Mouse (Mus musculus): Measurements from ENCODE around the gene Minos1. TPM values are rescaled to one million over a fixed set of nuclear protein-coding genes. Genes with fewer than 3 reads are reported as not detected.
A peak's percentile ranks its signal among the peaks of the same experiment; 100 is the strongest.

The Minos1 gene
- polyA plus RNA-seq, 1 experiment from 2014 or later, result 477 TPM

DNA sequence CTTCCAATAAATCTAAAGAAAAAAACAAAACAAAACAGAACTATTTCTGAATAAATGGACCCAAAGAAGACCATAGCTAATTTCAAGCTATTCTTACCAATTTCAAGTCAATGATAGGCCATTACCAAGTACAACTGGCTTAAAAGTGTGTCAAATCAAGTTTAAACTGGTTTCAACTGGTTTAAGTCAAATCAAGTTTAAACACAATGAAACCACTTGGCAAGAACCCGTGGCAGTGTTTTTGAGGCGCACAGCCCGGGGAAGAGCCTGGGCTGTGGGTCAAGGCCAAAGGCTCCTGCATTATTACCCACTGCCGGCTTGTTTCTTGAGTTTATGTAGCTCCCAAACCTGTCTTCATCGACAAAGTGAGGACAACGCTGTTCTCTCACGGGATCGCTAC lies 30.6 kb downstream of the Minos1 start:
- Histone ChIP-seq H3K4me2 (replicated peaks; ENCODE audit: low read depth, low read length) (no peak overlapping the region), H3K36me3 (ENCODE audit: control insufficient read depth, insufficient read depth, low read length) (peaks cover 24% of the 10 kb centered on the region; the same call in 1 of the 2 replicates), H3K9ac (replicated peaks; ENCODE audit: low read depth, low read length) (no peak overlapping the region), H3K27ac (ENCODE audit: low read length) (no peak overlapping the region), H3K9me3 (ENCODE audit: control insufficient read depth, low read depth, low read length) (no peaks in the 10 kb centered on the region), H3K4me1 (ENCODE audit: control insufficient read depth, insufficient read depth, low read length) (0 out of 2 replicates have a peak, but pooled peaks cover 3% of the 10 kb centered on the region), H3K27me3 (ENCODE audit: control insufficient read depth, insufficient read depth, low read length) (no peaks in the 10 kb centered on the region), H3K4me3 (ENCODE audit: low read depth, low read length) (no peak overlapping the region)
- ATAC-seq (ENCODE audit: insufficient number of reproducible peaks, insufficient read depth, low FRiP score, low read depth), result no peak
- WGBS, result 88% methylated on average over 8 of the region's 8 CpGs

- Histone ChIP-seq H3K27ac (ENCODE audit: low read length) (no peak overlapping the region), H3K27me3 (ENCODE audit: control insufficient read depth, insufficient read depth, low read length) (peaks cover 2% of the 10 kb centered on the region; the same call in 1 of the 2 replicates), H3K4me1 (ENCODE audit: control insufficient read depth, insufficient read depth, low read length) (peaks cover 9% of the 10 kb centered on the region; the same call in 1 of the 2 replicates), H3K9me3 (ENCODE audit: control insufficient read depth, low read depth, low read length) (0 out of 2 replicates have a peak, but pooled peaks cover 2% of the 10 kb centered on the region), H3K4me3 (ENCODE audit: low read depth, low read length) (no peak overlapping the region), H3K9ac (replicated peaks; ENCODE audit: low read depth, low read length) (no peak overlapping the region), H3K36me3 (ENCODE audit: control insufficient read depth, insufficient read depth, low read length) (no peaks in the 10 kb centered on the region; the same call in 1 of the 2 replicates), H3K4me2 (replicated peaks; ENCODE audit: low read depth, low read length) (no peak overlapping the region)
- WGBS, result 34% methylated on average over 5 of the region's 5 CpGs
- ATAC-seq (ENCODE audit: insufficient number of reproducible peaks, insufficient read depth, low FRiP score, low read depth), result peak; percentile 51; the same call in 1 of the 2 replicates
These were observed 34.7 kb downstream of the Minos1 start for GRCm38 (mm10) chr4:139096201-139096600.

GRCm38 (mm10) chr4:139095406-139095805 lies 35.5 kb downstream of the Minos1 start:
- ATAC-seq (ENCODE audit: insufficient number of reproducible peaks, insufficient read depth, low FRiP score, low read depth), result no peak
- no peak overlapping the region for H3K9ac ChIP-seq (replicated peaks; ENCODE audit: low read depth, low read length)
- peak overlapping the region; percentile 21; the same call in 1 of the 2 replicates for H3K27ac ChIP-seq (ENCODE audit: low read length)
- H3K9me3 ChIP-seq (ENCODE audit: control insufficient read depth, low read depth, low read length), result 0 out of 2 replicates have a peak, but pooled peaks cover 2% of the 10 kb centered on the region
- H3K27me3 ChIP-seq (ENCODE audit: control insufficient read depth, insufficient read depth, low read length), result peaks cover 2% of the 10 kb centered on the region; the same call in 1 of the 2 replicates
- H3K4me1 ChIP-seq (ENCODE audit: control insufficient read depth, insufficient read depth, low read length), result peaks cover 17% of the 10 kb centered on the region; the same call in 1 of the 2 replicates
- H3K4me2 ChIP-seq (replicated peaks; ENCODE audit: low read depth, low read length), result no peak overlapping the region
- no peaks in the 10 kb centered on the region for H3K36me3 ChIP-seq (ENCODE audit: control insufficient read depth, insufficient read depth, low read length)
- H3K4me3 ChIP-seq (ENCODE audit: low read depth, low read length), result no peak overlapping the region
- WGBS, result 19% methylated on average over 1 of the region's 1 CpGs

- peak overlapping the region; percentile 96 for H3K4me2 ChIP-seq (replicated peaks; ENCODE audit: low read depth, low read length)
- no peak for ATAC-seq (ENCODE audit: insufficient number of reproducible peaks, insufficient read depth, low FRiP score, low read depth)
- H3K9ac ChIP-seq (replicated peaks; ENCODE audit: low read depth, low read length), result no peak overlapping the region
- 24% methylated on average over 13 of the region's 13 CpGs for WGBS
- H3K4me3 ChIP-seq (ENCODE audit: low read depth, low read length), result peak overlapping the region; percentile 70
- peaks cover 17% of the 10 kb centered on the region; the same call in 1 of the 2 replicates for H3K4me1 ChIP-seq (ENCODE audit: control insufficient read depth, insufficient read depth, low read length)
- peaks cover 2% of the 10 kb centered on the region; the same call in 1 of the 2 replicates for H3K27me3 ChIP-seq (ENCODE audit: control insufficient read depth, insufficient read depth, low read length)
- H3K27ac ChIP-seq (ENCODE audit: low read length), result 0 out of 2 replicates have a peak overlapping the region, but pooled peaks have one; percentile 7
- H3K9me3 ChIP-seq (ENCODE audit: control insufficient read depth, low read depth, low read length), result 0 out of 2 replicates have a peak, but pooled peaks cover 2% of the 10 kb centered on the region
- H3K36me3 ChIP-seq (ENCODE audit: control insufficient read depth, insufficient read depth, low read length), result no peaks in the 10 kb centered on the region; the same call in 1 of the 2 replicates
These were observed 37.8 kb downstream of the Minos1 start for GRCm38 (mm10) chr4:139093196-139093530.

- H3K4me1 ChIP-seq (ENCODE audit: control insufficient read depth, insufficient read depth, low read length), result peaks cover 17% of the 10 kb centered on the region; the same call in 1 of the 2 replicates
- peak within 1 kb of the TSS; percentile 70 for H3K9ac ChIP-seq (replicated peaks; ENCODE audit: low read depth, low read length)
- peak within 1 kb of the TSS; percentile 69; the same call in 1 of the 2 replicates for H3K27ac ChIP-seq (ENCODE audit: low read length)
- H3K4me3 ChIP-seq (ENCODE audit: low read depth, low read length), result peak within 1 kb of the TSS; percentile 70
- ATAC-seq (ENCODE audit: insufficient number of reproducible peaks, insufficient read depth, low FRiP score, low read depth), result peak; percentile 38; the same call in 1 of the 2 replicates
- H3K9me3 ChIP-seq (ENCODE audit: control insufficient read depth, low read depth, low read length), result 0 out of 2 replicates have a peak, but pooled peaks cover 2% of the 10 kb centered on the region
- peak within 1 kb of the TSS; percentile 96 for H3K4me2 ChIP-seq (replicated peaks; ENCODE audit: low read depth, low read length)
- no peaks in the 10 kb centered on the region; the same call in 1 of the 2 replicates for H3K36me3 ChIP-seq (ENCODE audit: control insufficient read depth, insufficient read depth, low read length)
- peaks cover 2% of the 10 kb centered on the region; the same call in 1 of the 2 replicates for H3K27me3 ChIP-seq (ENCODE audit: control insufficient read depth, insufficient read depth, low read length)
- under 1% methylated on average over 91 of the region's 105 CpGs for WGBS
These were observed 38.3 kb downstream of the Minos1 start, which contains the start of gene Nbl1 for GRCm38 (mm10) chr4:139092356-139093195. Nbl1 (minus strand) TSS chr4:139092993.

DNA sequence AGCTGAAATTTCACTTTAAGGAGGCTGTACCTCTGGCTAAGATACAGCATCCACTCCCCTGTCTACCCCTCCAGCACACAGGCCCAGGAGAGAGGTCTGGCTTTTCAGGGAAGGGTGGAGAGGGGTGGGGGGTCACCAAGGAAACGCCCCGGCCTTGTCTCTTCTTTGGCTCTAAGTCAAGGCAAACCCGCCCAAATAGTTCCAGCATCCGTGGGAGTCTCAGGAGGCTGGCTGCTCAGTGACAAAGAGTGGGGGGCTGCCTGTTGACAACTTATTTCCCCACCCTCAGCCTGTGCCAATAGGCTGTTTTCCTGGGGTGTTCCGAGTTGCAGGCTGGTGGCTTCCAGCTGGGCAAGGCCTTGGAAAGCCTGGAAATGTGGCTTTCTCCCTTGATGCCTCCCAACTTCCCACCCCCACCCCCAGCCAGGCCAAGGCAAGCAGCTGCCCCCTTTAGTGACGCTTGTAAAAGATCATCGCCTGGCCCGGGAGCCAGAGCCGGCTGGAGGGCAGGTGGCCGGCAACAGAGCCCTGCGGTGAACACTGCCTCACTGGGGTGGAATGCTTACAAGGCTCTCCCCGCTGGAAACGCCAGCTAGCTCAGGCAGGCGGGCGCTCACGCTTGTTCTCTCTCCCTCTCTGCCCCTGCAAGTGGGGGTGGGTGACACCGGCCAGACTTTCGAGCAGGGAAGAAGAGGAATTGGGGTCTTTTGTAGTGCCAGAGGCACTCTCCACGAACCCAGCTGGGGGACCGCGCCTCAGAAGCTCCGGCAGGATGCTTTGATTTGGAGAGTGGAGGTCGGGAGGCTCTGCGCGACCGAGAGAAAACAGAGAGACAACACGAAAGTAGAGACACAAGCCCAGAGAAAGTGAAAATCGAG lies 39.2 kb downstream of the Minos1 start:
- WGBS, result 7% methylated on average over 28 of the region's 28 CpGs
- Histone ChIP-seq H3K9ac (replicated peaks; ENCODE audit: low read depth, low read length) (peak overlapping the region; percentile 70), H3K4me2 (replicated peaks; ENCODE audit: low read depth, low read length) (peak overlapping the region; percentile 96), H3K27ac (ENCODE audit: low read length) (no peak overlapping the region; the same call in 1 of the 2 replicates), H3K9me3 (ENCODE audit: control insufficient read depth, low read depth, low read length) (0 out of 2 replicates have a peak, but pooled peaks cover 2% of the 10 kb centered on the region), H3K27me3 (ENCODE audit: control insufficient read depth, insufficient read depth, low read length) (peaks cover 2% of the 10 kb centered on the region; the same call in 1 of the 2 replicates), H3K36me3 (ENCODE audit: control insufficient read depth, insufficient read depth, low read length) (no peaks in the 10 kb centered on the region; the same call in 1 of the 2 replicates), H3K4me1 (ENCODE audit: control insufficient read depth, insufficient read depth, low read length) (peaks cover 17% of the 10 kb centered on the region; the same call in 1 of the 2 replicates), H3K4me3 (ENCODE audit: low read depth, low read length) (peak overlapping the region; percentile 70)
- ATAC-seq (ENCODE audit: insufficient number of reproducible peaks, insufficient read depth, low FRiP score, low read depth), result no peak

- Histone ChIP-seq H3K36me3 (ENCODE audit: control insufficient read depth, insufficient read depth, low read length) (no peaks in the 10 kb centered on the region; the same call in 1 of the 2 replicates), H3K27ac (ENCODE audit: low read length) (no peak overlapping the region), H3K4me2 (replicated peaks; ENCODE audit: low read depth, low read length) (peak overlapping the region; percentile 96), H3K4me1 (ENCODE audit: control insufficient read depth, insufficient read depth, low read length) (peaks cover 14% of the 10 kb centered on the region; the same call in 1 of the 2 replicates), H3K27me3 (ENCODE audit: control insufficient read depth, insufficient read depth, low read length) (peaks cover 2% of the 10 kb centered on the region; the same call in 1 of the 2 replicates), H3K9me3 (ENCODE audit: control insufficient read depth, low read depth, low read length) (0 out of 2 replicates have a peak, but pooled peaks cover 2% of the 10 kb centered on the region), H3K4me3 (ENCODE audit: low read depth, low read length) (peak overlapping the region; percentile 70; the same call in 1 of the 2 replicates), H3K9ac (replicated peaks; ENCODE audit: low read depth, low read length) (no peak overlapping the region; the same call in 1 of the 2 replicates)
- 46% methylated on average over 7 of the region's 7 CpGs for WGBS
- no peak for ATAC-seq (ENCODE audit: insufficient number of reproducible peaks, insufficient read depth, low FRiP score, low read depth)
These were observed 39.8 kb downstream of the Minos1 start for GRCm38 (mm10) chr4:139091066-139091465.
